Mouse (Mus musculus) urinary bladder, postnatal 10 days (tissue): ENCODE measurements at regions not wholly inside any gene's neighbourhood (a gene's known extent, or its start where the extent isn't known, plus 50 kb on each side); places are given as distances from the start of the nearest gene placed in this dataset.

ENCODE experiments used
- DNase-seq: peaks from one replicate; pipeline ENCODE4 v3.0.0; 2022; ENCODE audit warnings: low spot score

- no peak for DNase-seq
These were observed 142.1 kb upstream of the Slc22a12 start for GRCm38 (mm10) chr19:6684921-6685320.

GRCm38 (mm10) chr19:6679392-6680307, 136.8 kb upstream of the Slc22a12 start:
- DNase-seq: no peak

- DNase-seq: no peak
These were observed 134.7 kb upstream of the Slc22a12 start for GRCm38 (mm10) chr19:6677511-6677910.

GRCm38 (mm10) chr19:6675586-6675985, 132.8 kb upstream of the Slc22a12 start:
- DNase-seq: no peak

- DNase-seq: no peak
These were observed 128.9 kb upstream of the Slc22a12 start for GRCm38 (mm10) chr19:6671696-6672095.

- no peak for DNase-seq
These were observed 127.0 kb upstream of the Slc22a12 start for GRCm38 (mm10) chr19:6669881-6670280.

GRCm38 (mm10) chr19:6668545-6668944, 125.7 kb upstream of the Slc22a12 start:
- no peak for DNase-seq

GRCm38 (mm10) chr19:6666187-6666722, 123.4 kb upstream of the Slc22a12 start:
- DNase-seq: no peak

GRCm38 (mm10) chr19:6665264-6666054, 122.6 kb upstream of the Slc22a12 start:
- no peak for DNase-seq

- DNase-seq: no peak
These were observed 121.6 kb upstream of the Slc22a12 start for GRCm38 (mm10) chr19:6664311-6664952.

- DNase-seq: peak; percentile 47
These were observed 120.6 kb upstream of the Slc22a12 start for GRCm38 (mm10) chr19:6663391-6663790.

- DNase-seq: no peak
These were observed 119.6 kb upstream of the Slc22a12 start for GRCm38 (mm10) chr19:6662346-6662939.

- no peak for DNase-seq
These were observed 118.7 kb upstream of the Slc22a12 start for GRCm38 (mm10) chr19:6661508-6661871.

- DNase-seq: no peak
These were observed 118.1 kb upstream of the Slc22a12 start for GRCm38 (mm10) chr19:6660723-6661507.

- DNase-seq: no peak
These were observed 117.3 kb upstream of the Slc22a12 start for GRCm38 (mm10) chr19:6660157-6660556.

GRCm38 (mm10) chr19:6654550-6654949, 111.7 kb upstream of the Slc22a12 start:
- DNase-seq: no peak

- no peak for DNase-seq
These were observed 109.9 kb upstream of the Slc22a12 start for GRCm38 (mm10) chr19:6652775-6653174.

- DNase-seq: no peak
These were observed 108.4 kb upstream of the Slc22a12 start for GRCm38 (mm10) chr19:6651192-6651591.

GRCm38 (mm10) chr19:6649885-6650284, 107.1 kb upstream of the Slc22a12 start:
- DNase-seq: no peak

GRCm38 (mm10) chr19:6647686-6648085, 104.9 kb upstream of the Slc22a12 start:
- DNase-seq: no peak

GRCm38 (mm10) chr19:6647216-6647615, 104.4 kb upstream of the Slc22a12 start:
- DNase-seq: no peak
